In the genomic region with DNA sequence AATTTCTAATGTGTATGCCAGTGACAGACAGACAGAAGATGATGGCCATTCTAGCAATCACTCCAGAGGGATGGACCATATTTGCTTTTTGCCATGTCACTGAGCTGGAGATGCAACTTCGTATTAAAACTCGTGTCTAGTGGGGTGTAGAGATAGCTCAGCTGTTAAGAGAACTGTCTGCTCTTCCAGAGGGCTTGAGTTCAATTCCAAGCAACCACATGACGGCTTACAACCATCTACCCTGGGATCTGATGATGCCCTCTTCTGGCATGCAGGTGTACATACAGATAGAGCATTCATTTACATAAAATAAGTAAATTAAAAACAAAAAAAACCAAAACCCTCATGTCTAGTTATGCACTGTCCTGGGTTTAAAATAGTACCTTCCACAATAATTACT, we compare ENCODE assay signal across 13 mouse cellular contexts. TPM values are rescaled to one million over a fixed set of nuclear protein-coding genes. Genes with fewer than 3 reads are reported as not detected.
DNase-seq lines count a peak whose midpoint lies in the region; ATAC-seq and TF ChIP-seq lines count a peak whose summit lies in the region.
"Had no signal": no experiment of that assay in that cellular context is flagged by ENCODE, and none has a peak within 500 bp of the region (broad histone marks: within the 10 kb centered on the region; RNA-seq: fewer than 3 reads in every experiment).

No protein-coding gene starts in this region.

- DNase-seq in testis, postnatal 14 days (ENCODE audit: low spot score) = no peak
- DNase-seq in gastrocnemius, postnatal 4 days (ENCODE audit: low spot score in 2 of 2) = no peak
- no peak for DNase-seq in cerebellum, postnatal 10 days
- DNase-seq: adrenal gland, postnatal 10 days; embryo, embryonic 11 days; kidney, postnatal 25 days; thymus, postnatal 4 days had no signal

- no peak overlapping the region for H3K27ac ChIP-seq in forebrain, embryonic 15.5 days (replicated peaks)
- no peak overlapping the region for H3K27ac ChIP-seq in forebrain, embryonic 16.5 days (ENCODE audit: low read length)
- H3K27ac ChIP-seq in testis, adult 2 months (ENCODE audit: control insufficient read depth, insufficient read depth, low read depth, low read length) = no peak overlapping the region
- H3K27ac ChIP-seq in hindbrain, embryonic 15.5 days (replicated peaks) = peak overlapping the region; percentile 91; the same call in 1 of the 2 replicates
- no peak overlapping the region for H3K27ac ChIP-seq in neural tube, embryonic 15.5 days (replicated peaks)

- no peak for TF ChIP-seq CTCF in testis, adult 2 months (IDR thresholded peaks at IDR 0.05; ENCODE audit: control insufficient read depth, insufficient read depth, insufficient replicate concordance, low read depth, low read length)

- peaks cover 23% of the 10 kb centered on the region for H3K4me1 ChIP-seq in forebrain, embryonic 15.5 days
- peaks cover 13% of the 10 kb centered on the region for H3K4me1 ChIP-seq in forebrain, embryonic 16.5 days (replicated peaks; ENCODE audit: control insufficient read depth, insufficient read depth, low read length)
- peaks cover 2% of the 10 kb centered on the region; the same call in 1 of the 2 replicates for H3K4me1 ChIP-seq in testis, adult 2 months (ENCODE audit: control insufficient read depth, insufficient read depth, low read length)
- peaks cover 24% of the 10 kb centered on the region for H3K4me1 ChIP-seq in hindbrain, embryonic 15.5 days (replicated peaks)
- peaks cover 24% of the 10 kb centered on the region for H3K4me1 ChIP-seq in neural tube, embryonic 15.5 days

- H3K4me2 ChIP-seq in forebrain, embryonic 15.5 days (replicated peaks) = no peak overlapping the region
- H3K4me2 ChIP-seq in forebrain, embryonic 16.5 days (ENCODE audit: low read length) = no peak overlapping the region
- H3K4me2 ChIP-seq in hindbrain, embryonic 15.5 days = peak overlapping the region; percentile 70
- peak overlapping the region; percentile 60 for H3K4me2 ChIP-seq in neural tube, embryonic 15.5 days

- TF ChIP-seq POLR2A in testis, adult 2 months (IDR thresholded peaks at IDR 0.05; ENCODE audit: control insufficient read depth, low read depth, low read length) = no peak

- 79% methylated on average over 3 of the region's 3 CpGs for WGBS in forebrain, embryonic 15.5 days
- 86% methylated on average over 3 of the region's 3 CpGs for WGBS in forebrain, embryonic 16.5 days
- WGBS in hindbrain, embryonic 15.5 days = 90% methylated on average over 3 of the region's 3 CpGs
- WGBS in neural tube, embryonic 15.5 days = 87% methylated on average over 3 of the region's 3 CpGs

- no peaks in the 10 kb centered on the region for H3K9me3 ChIP-seq in forebrain, embryonic 15.5 days
- no peaks in the 10 kb centered on the region for H3K9me3 ChIP-seq in forebrain, embryonic 16.5 days (ENCODE audit: control insufficient read depth, low read length)
- H3K9me3 ChIP-seq in hindbrain, embryonic 15.5 days = no peaks in the 10 kb centered on the region
- no peaks in the 10 kb centered on the region for H3K9me3 ChIP-seq in neural tube, embryonic 15.5 days (replicated peaks)
- H3K9me3 ChIP-seq: limb, embryonic 12.5 days had no signal

- no peaks in the 10 kb centered on the region for H3K36me3 ChIP-seq in forebrain, embryonic 15.5 days
- no peaks in the 10 kb centered on the region for H3K36me3 ChIP-seq in forebrain, embryonic 16.5 days (ENCODE audit: control insufficient read depth, insufficient read depth)
- no peaks in the 10 kb centered on the region for H3K36me3 ChIP-seq in testis, adult 2 months (ENCODE audit: control insufficient read depth, insufficient read depth, low read length)
- peaks cover 4% of the 10 kb centered on the region; the same call in 1 of the 2 replicates for H3K36me3 ChIP-seq in hindbrain, embryonic 15.5 days
- 0 out of 2 replicates have a peak, but pooled peaks cover 3% of the 10 kb centered on the region for H3K36me3 ChIP-seq in neural tube, embryonic 15.5 days
- H3K36me3 ChIP-seq: limb, embryonic 12.5 days had no signal

- 0 out of 2 replicates have a peak overlapping the region, but pooled peaks have one; percentile 64 for H3K9ac ChIP-seq in forebrain, embryonic 15.5 days (replicated peaks)
- H3K9ac ChIP-seq in forebrain, embryonic 16.5 days (replicated peaks; ENCODE audit: low read depth, low read length) = no peak overlapping the region
- peak overlapping the region; percentile 79; the same call in 1 of the 2 replicates for H3K9ac ChIP-seq in hindbrain, embryonic 15.5 days
- H3K9ac ChIP-seq in neural tube, embryonic 15.5 days (replicated peaks) = no peak overlapping the region; the same call in 1 of the 2 replicates

- H3K27me3 ChIP-seq in forebrain, embryonic 15.5 days = no peaks in the 10 kb centered on the region
- H3K27me3 ChIP-seq in forebrain, embryonic 16.5 days (replicated peaks; ENCODE audit: control insufficient read depth, insufficient read depth, low read length) = no peaks in the 10 kb centered on the region
- no peaks in the 10 kb centered on the region for H3K27me3 ChIP-seq in testis, adult 2 months (ENCODE audit: control insufficient read depth, insufficient read depth, low read length)
- H3K27me3 ChIP-seq in hindbrain, embryonic 15.5 days = no peaks in the 10 kb centered on the region
- no peaks in the 10 kb centered on the region for H3K27me3 ChIP-seq in neural tube, embryonic 15.5 days (replicated peaks)
- H3K27me3 ChIP-seq: limb, embryonic 12.5 days had no signal

- no peak overlapping the region for H3K4me3 ChIP-seq in forebrain, embryonic 15.5 days
- no peak overlapping the region for H3K4me3 ChIP-seq in forebrain, embryonic 16.5 days (replicated peaks; ENCODE audit: low read length)
- peak overlapping the region; percentile 17; the same call in 1 of the 2 replicates for H3K4me3 ChIP-seq in testis, adult 2 months (ENCODE audit: control insufficient read depth, low read depth, low read length)
- peak overlapping the region; percentile 80; the same call in 1 of the 2 replicates for H3K4me3 ChIP-seq in hindbrain, embryonic 15.5 days
- peak overlapping the region; percentile 67 for H3K4me3 ChIP-seq in neural tube, embryonic 15.5 days (replicated peaks)

- no peak for ATAC-seq in forebrain, embryonic 15.5 days (replicated peaks)
- ATAC-seq in forebrain, embryonic 16.5 days = no peak
- no peak for ATAC-seq in hindbrain, embryonic 15.5 days (ENCODE audit: low FRiP score, low read depth)
- no peak for ATAC-seq in neural tube, embryonic 15.5 days (ENCODE audit: low FRiP score)

RNA-seq across cellular contexts. Expression of a gene that starts 1.5 kb away (rescaled TPM):
- 9.3 and 10.1 TPM in 2 replicates for polyA plus RNA-seq in forebrain, embryonic 15.5 days (2015; fragmentation: Nextera tagmentation; extraction: Ambion mirVana)
- 9.5 and 9.9 TPM in 2 replicates for polyA plus RNA-seq in forebrain, embryonic 16.5 days (2015; fragmentation: Nextera tagmentation; extraction: Ambion mirVana)
- 0.69 and 0.96 TPM in 2 replicates for polyA plus RNA-seq in testis, adult 2 months (2012; rRNA removed)
- 11.4 and 12.7 TPM in 2 replicates for polyA plus RNA-seq in hindbrain, embryonic 15.5 days (2015; fragmentation: Nextera tagmentation; extraction: Ambion mirVana)
- 13.6 and 15.6 TPM in 2 replicates for polyA plus RNA-seq in neural tube, embryonic 15.5 days (2015; fragmentation: Nextera tagmentation; extraction: Ambion mirVana)
- total RNA-seq in gastrocnemius, postnatal 4 days (2021) = 1 to 10 TPM; 3.7 to 4.5 TPM

RNA-seq across cellular contexts. Expression of a gene that starts 1.9 kb away (rescaled TPM):
- 35.5 and 36.5 TPM in 2 replicates for polyA plus RNA-seq in forebrain, embryonic 15.5 days (2015; fragmentation: Nextera tagmentation; extraction: Ambion mirVana)
- 35.7 and 40.8 TPM in 2 replicates for polyA plus RNA-seq in forebrain, embryonic 16.5 days (2015; fragmentation: Nextera tagmentation; extraction: Ambion mirVana)
- 4.0 and 5.1 TPM in 2 replicates for polyA plus RNA-seq in testis, adult 2 months (2012; rRNA removed)
- polyA plus RNA-seq in hindbrain, embryonic 15.5 days (2015; fragmentation: Nextera tagmentation; extraction: Ambion mirVana) = 30.1 and 30.7 TPM in 2 replicates
- 33.3 and 33.5 TPM in 2 replicates for polyA plus RNA-seq in neural tube, embryonic 15.5 days (2015; fragmentation: Nextera tagmentation; extraction: Ambion mirVana)
- total RNA-seq in gastrocnemius, postnatal 4 days (2021) = 10 to 100 TPM; 13.1 to 14.0 TPM

Comparison
In these comparisons a context has a peak if more than half of its experiments do, and no peak if none do; other contexts are left out.
1. H3K9ac ChIP-seq: peak in forebrain, embryonic 15.5 days (single experiment) and hindbrain, embryonic 15.5 days (single experiment); none in forebrain, embryonic 16.5 days (single experiment) and neural tube, embryonic 15.5 days (single experiment).
2. H3K4me2 ChIP-seq: peak in hindbrain, embryonic 15.5 days (single experiment) and neural tube, embryonic 15.5 days (single experiment); none in forebrain, embryonic 15.5 days (single experiment) and forebrain, embryonic 16.5 days (single experiment).
3. H3K4me3 ChIP-seq: peak in testis, adult 2 months (single experiment), hindbrain, embryonic 15.5 days (single experiment) and neural tube, embryonic 15.5 days (single experiment); none in forebrain, embryonic 15.5 days (single experiment) and forebrain, embryonic 16.5 days (single experiment).